Mouse (Mus musculus) kidney, postnatal 4 days (tissue): ENCODE measurements at regions not wholly inside any gene's neighbourhood (a gene's known extent, or its start where the extent isn't known, plus 50 kb on each side); places are given as distances from the start of the nearest gene placed in this dataset.
"Not testable (repeated sequence)": the region's sequence is repeated elsewhere in the genome, so short reads cannot be mapped to it uniquely, and the experiment has no call there.

ENCODE experiments used
- DNase-seq, 2 experiments: peaks; one replicate each; pipeline ENCODE4 v3.0.0; 2021; ENCODE audit warnings: mixed read lengths in 2 of 2

GRCm38 (mm10) chr12:15555471-15555870, 261.3 kb downstream of the Trib2 start:
- no peak for DNase-seq

GRCm38 (mm10) chr12:15553681-15554007, 263.1 kb downstream of the Trib2 start:
- DNase-seq = no peak

- DNase-seq = no peak
Measured at GRCm38 (mm10) chr12:15552979-15553680, 263.6 kb downstream of the Trib2 start.

GRCm38 (mm10) chr12:15552210-15552609, 264.5 kb downstream of the Trib2 start:
- DNase-seq = no peak

GRCm38 (mm10) chr12:15551281-15551900, 265.3 kb downstream of the Trib2 start:
- no peak for DNase-seq

GRCm38 (mm10) chr12:15544351-15544750, 272.4 kb downstream of the Trib2 start:
- no peak for DNase-seq

DNA sequence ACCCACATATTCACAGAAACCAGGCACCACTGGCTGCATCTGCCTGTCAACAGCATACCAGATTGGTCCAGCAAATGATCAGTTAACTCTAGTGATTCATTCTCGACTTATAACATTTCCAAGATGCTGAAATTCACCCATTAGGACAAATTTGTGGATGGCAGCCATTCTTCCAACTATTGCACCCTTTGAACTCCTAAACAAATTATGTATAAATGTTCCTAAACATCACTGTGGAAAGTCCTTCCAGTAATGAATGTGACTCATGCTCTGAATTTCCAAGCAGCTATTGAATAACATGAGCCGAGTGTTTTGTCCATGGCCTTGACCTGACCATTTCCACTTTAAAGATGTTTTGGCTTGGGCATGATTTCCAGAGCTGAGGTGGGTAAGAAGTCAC, 274.2 kb downstream of the Trib2 start:
- no peak for DNase-seq

DNA sequence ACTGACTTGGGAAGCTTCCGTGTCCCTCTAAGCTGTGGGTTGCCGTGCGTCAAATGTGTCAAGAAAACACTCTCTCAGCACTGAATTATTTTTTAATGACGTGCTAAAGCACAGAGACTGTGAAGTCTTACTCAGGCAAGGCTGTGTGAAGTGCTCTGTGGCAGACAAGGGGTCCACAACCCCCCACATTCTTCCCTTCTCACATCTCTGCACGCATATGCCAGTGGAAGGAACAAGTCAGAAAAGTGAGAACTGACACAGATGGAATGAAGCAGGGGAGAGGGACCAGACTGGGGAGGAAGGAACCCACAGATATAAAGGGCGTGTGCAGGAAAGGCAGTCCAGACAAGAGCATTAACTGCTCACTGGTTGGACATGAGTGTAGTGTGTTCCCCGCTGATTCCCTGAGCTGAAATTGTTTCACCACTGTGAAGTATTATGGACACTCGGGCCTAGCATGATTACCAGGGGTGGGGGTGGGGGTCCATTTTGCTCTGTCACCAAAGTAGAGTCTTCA, 279.8 kb downstream of the Trib2 start:
- no peak for DNase-seq

DNA sequence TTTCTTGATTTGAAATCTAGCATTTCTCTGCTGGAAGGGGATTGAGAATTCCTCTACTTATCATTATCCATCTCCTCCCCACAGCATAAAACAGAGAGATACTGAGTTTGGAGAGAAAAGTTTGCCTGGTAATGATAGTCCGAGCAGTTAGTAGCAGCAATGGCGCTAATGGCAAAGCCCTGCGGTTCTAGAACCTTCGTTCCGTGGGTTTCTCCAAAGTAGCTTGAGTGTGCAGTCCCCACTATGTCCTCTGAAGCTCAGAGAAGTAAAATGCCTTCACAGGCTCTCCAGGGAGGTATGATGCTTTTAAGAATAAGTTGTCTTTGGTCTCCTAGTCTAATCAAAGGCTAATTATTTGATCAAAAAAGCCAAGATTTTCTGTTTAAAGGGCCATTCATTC, 280.5 kb downstream of the Trib2 start:
- DNase-seq = no peak

GRCm38 (mm10) chr12:15535822-15536221, 280.9 kb downstream of the Trib2 start:
- peak; percentile 92 for DNase-seq

- peak in 1 of 2 experiments; percentile 1 for DNase-seq
Measured at GRCm38 (mm10) chr12:15520783-15521407, 295.8 kb downstream of the Trib2 start.

DNA sequence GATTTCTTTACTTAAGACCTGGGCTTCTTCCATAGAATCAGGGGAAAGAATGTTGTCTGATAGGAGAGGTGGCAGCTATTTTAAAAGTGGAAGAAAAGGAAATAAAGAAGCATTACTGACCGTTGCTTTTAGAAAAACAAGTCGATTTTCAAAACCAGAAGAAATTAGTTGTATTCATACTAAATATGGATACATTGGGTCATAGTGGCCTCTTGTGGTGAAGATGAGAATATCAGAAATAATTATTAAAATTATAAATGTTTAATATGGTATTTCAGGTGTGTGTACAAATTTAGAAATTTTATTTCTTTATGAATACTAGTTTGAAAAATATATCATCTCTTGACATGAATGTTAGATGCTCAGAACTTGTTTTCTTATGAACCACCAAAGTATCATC, 304.7 kb downstream of the Trib2 start:
- DNase-seq = no peak

DNA sequence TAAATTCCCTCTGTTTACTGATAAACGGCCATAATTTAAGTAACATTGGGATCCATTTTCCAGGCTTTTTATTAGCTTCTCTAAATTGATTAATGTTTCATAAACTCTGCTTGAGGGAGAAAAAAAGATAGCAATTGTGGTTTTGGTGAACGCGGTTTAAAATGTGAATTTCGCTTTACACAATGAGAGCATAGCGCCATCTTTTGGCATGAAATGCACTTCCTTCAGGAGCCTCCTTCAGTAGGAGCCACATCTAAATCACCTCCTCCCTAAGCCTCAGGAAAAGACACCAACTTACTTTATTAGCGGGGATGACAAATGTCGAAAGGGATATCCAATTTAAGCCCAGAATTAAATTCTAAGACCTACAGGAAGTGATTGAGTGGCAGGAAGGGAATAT, 309.1 kb downstream of the Trib2 start:
- DNase-seq = peak; percentile 19 to 20

- DNase-seq = no peak
Measured at GRCm38 (mm10) chr12:15493640-15494039, 323.1 kb downstream of the Trib2 start.

GRCm38 (mm10) chr12:15472741-15473140, 344.0 kb downstream of the Trib2 start:
- no peak for DNase-seq

DNA sequence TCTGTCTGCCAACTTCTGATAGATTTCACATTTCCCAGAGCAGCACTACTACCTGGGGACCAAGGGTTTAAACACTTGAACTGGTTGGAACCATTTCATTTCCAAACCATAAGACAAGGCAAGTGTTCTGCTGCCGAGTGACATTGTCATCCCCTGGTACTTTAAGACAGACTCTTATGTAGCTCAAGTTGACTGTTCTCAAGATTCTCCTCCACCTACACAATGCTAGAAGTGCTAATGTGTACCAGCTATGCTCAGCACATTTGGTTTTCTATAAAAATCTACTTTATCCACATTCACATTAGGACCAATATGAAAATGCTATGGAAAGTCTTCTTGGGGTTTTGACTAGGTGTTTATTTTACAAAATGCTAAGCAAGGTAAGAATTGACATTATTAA, 357.3 kb downstream of the Trib2 start:
- no peak for DNase-seq

DNA sequence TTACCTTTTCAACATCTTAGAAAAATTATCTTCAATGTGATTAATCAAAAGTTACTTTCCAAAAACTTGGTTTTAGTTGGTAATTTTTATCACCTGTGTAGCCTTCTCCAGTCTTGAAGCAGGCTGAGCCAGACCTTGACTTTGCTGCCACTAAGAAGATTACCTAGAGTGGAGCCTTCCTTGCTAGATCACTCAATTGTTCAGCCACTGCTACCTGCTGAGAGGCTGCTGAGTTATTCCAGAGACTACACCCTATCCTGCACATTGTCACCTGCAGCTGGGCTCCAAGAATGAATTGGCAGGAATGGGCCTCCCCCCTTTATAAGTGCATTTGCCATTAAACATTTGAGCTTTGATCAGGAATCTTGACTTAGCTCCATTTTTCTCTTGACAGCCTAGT, 360.4 kb downstream of the Trib2 start:
- not testable (repeated sequence) for DNase-seq

- no peak for DNase-seq
Measured at GRCm38 (mm10) chr12:15455744-15456143, 361.0 kb downstream of the Trib2 start.

GRCm38 (mm10) chr12:15449484-15449883, 367.2 kb downstream of the Trib2 start:
- no peak for DNase-seq

DNA sequence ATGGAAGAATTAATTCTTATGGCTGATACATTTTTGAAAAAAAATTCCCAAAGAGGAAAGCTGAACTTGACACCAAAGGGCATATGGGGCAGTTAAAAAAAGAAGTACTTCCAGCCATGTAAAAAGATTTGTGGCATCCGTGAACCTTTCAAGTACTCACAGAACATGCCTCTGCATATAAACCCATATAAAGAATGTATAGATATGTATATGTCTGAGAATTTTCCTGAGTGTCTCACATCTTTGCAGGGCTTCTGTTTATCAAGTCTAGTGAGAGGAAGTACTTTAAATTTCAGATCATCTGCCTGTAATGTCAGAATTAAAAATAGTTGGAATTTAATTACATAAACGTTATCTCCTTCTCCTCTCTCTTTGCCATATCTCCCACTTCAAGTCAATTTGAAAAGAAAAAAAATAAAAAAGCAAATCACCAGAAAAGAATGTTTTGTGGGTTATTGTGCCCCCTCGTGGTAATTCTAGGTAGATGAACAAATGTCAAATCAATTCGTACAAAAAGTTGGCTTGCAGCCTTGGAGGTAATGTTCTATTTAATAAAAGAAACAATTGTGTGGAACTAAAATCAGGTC, 400.4 kb downstream of the Trib2 start:
- DNase-seq = no peak

DNA sequence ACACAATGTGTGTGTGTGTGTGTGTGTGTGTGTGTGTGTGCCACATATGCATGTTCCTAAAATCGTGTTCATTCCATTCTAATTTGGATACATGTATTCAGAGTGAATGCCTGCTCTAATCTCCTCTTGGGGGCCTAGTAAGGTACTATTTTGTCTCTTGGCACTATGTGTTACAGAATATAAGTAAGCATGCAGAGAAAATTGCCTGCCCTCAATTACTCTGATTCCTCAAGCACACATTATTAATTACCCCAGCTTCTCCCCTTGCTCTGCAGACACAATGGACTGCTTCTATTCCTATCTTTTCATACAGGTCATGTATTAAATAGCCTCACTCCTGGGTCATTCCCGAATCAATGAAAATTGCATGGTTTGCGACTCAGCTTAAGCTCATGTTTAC, 406.3 kb downstream of the Trib2 start:
- no peak for DNase-seq

GRCm38 (mm10) chr12:15407577-15407976, 409.1 kb downstream of the Trib2 start:
- peak in 1 of 2 experiments; percentile 2 for DNase-seq

- no peak for DNase-seq
Measured at GRCm38 (mm10) chr12:15392641-15393040, 424.1 kb downstream of the Trib2 start.

DNA sequence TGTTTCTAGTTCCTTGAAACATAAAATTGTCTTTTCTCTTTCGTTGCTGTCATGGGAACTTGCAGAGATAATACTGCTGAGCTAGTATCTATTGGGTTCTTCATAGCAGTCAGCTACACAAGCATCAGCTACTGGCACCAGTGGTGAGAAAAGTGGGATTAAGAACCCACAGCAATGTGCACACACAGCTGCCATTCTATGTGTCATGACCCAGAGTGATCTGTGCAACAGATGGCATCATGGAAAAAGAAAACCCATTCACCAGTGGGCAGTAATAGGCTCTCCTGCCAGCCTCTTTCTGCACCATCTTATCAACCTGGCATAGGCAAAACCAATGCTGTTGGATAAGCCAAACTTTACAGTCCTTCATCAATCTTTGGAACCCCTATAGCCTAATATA, 428.1 kb downstream of the Trib2 start:
- DNase-seq = no peak
